Mouse (Mus musculus) neural tube, embryonic 15.5 days (tissue): ENCODE data around the gene Dspp. TPM values are rescaled to one million over a fixed set of nuclear protein-coding genes. Genes with fewer than 3 reads are reported as not detected.

Experiments used
- ATAC-seq: fragments of 200-750 bp; cut with Nextera tagmentation; 2 replicates; pipeline ENCODE4 v1.8.0; 2017; ENCODE audit warnings: mild to moderate bottlenecking, moderate TSS enrichment, moderate library complexity; ENCODE audit not compliant: low FRiP score
- H3K27ac ChIP-seq: fragments of 300-500 bp; sonication (generic); replicated peaks from 2 replicates; pipeline ENCODE4 v1.5.1; 2015; ENCODE audit warnings: mild to moderate bottlenecking, inconsistent platforms
- H3K27me3 ChIP-seq: fragments of 300-500 bp; sonication (generic); replicated peaks from 2 replicates; pipeline ENCODE4 v1.6.1; 2015; ENCODE audit warnings: inconsistent platforms
- H3K36me3 ChIP-seq: fragments of 300-500 bp; sonication (generic); 2 replicates; pipeline ENCODE4 v1.6.1; 2015; ENCODE audit warnings: inconsistent platforms
- H3K4me1 ChIP-seq: fragments of 300-500 bp; sonication (generic); 2 replicates; pipeline ENCODE4 v1.6.1; 2015; ENCODE audit warnings: inconsistent platforms
- H3K4me2 ChIP-seq: fragments of 300-500 bp; sonication (generic); 2 replicates; pipeline ENCODE4 v1.6.1; 2015; ENCODE audit warnings: inconsistent platforms, mild to moderate bottlenecking, moderate library complexity
- H3K4me3 ChIP-seq: fragments of 300-500 bp; sonication (generic); replicated peaks from 2 replicates; pipeline ENCODE4 v1.5.1; 2015; ENCODE audit warnings: mild to moderate bottlenecking, inconsistent platforms
- H3K9ac ChIP-seq: fragments of 300-500 bp; sonication (generic); replicated peaks from 2 replicates; pipeline ENCODE4 v1.6.1; 2015; ENCODE audit warnings: mild to moderate bottlenecking, inconsistent platforms
- H3K9me3 ChIP-seq: fragments of 300-500 bp; sonication (generic); replicated peaks from 2 replicates; pipeline ENCODE4 v1.6.1; 2016; ENCODE audit warnings: inconsistent platforms
- WGBS: fragments of 180-500 bp; shearing (Covaris S2); methylation state at CpG from one replicate; pipeline ENCODE4 v1.1.7; 2015; ENCODE audit warnings: mixed read lengths; 5-methylcytosine and 5-hydroxymethylcytosine counted together
- polyA plus RNA-seq: library from polyadenylated mRNA; unstranded; fragments of >200 nt; fragmentation: Nextera tagmentation; extraction: Ambion mirVana; gene quantifications from 2 replicates; pipeline ENCODE4 v1.2.1, GENCODE M21; 2015

Dspp gene
- polyA plus RNA-seq, 1 experiment from 2014 or later = not detected

- Histone ChIP-seq H3K4me1 (no peaks in the 10 kb centered on the region), H3K36me3 (no peaks in the 10 kb centered on the region), H3K4me2 (no peak overlapping the region), H3K27ac (no peak overlapping the region), H3K27me3 (no peaks in the 10 kb centered on the region), H3K4me3 (no peak overlapping the region), H3K9me3 (no peaks in the 10 kb centered on the region), H3K9ac (no peak overlapping the region)
- no peak for ATAC-seq
- WGBS = 70% methylated on average over 7 of the region's 7 CpGs
These were observed 21.2 kb upstream of the Dspp start for GRCm38 (mm10) chr5:104149349-104149748.

GRCm38 (mm10) chr5:104150196-104150595, 20.3 kb upstream of the Dspp start:
- no peaks in the 10 kb centered on the region for H3K4me1 ChIP-seq
- H3K27me3 ChIP-seq = no peaks in the 10 kb centered on the region
- no peaks in the 10 kb centered on the region for H3K9me3 ChIP-seq
- H3K36me3 ChIP-seq = no peaks in the 10 kb centered on the region
- H3K27ac ChIP-seq = no peak overlapping the region
- H3K9ac ChIP-seq = no peak overlapping the region
- WGBS = 98% methylated on average over 6 of the region's 6 CpGs
- no peak for ATAC-seq
- H3K4me3 ChIP-seq = no peak overlapping the region
- no peak overlapping the region for H3K4me2 ChIP-seq

DNA sequence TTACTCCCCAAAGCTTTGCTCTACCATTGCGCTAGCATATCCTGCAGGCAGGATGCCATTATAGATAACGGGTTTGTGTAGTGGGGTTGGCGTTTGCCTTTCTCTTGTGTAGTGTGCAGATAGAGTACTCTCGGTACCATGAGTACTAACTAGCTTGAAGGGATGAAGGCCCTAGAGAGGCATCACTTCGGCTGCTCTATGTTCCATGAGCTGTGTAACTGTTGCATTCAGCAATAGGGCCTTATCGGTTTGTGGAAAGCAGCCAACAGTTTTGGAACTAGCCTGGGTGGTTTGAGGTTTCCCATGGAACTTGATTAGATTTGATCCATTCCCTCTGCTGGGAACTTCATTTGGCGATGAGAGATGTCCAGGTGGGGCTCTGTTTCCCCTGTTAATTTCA, 12.8 kb upstream of the Dspp start:
- WGBS = 88% methylated on average over 7 of the region's 7 CpGs
- H3K27me3 ChIP-seq = no peaks in the 10 kb centered on the region
- no peaks in the 10 kb centered on the region for H3K36me3 ChIP-seq
- no peak overlapping the region for H3K9ac ChIP-seq
- H3K27ac ChIP-seq = 0 out of 2 replicates have a peak overlapping the region, but pooled peaks have one; percentile 46
- H3K4me3 ChIP-seq = no peak overlapping the region
- no peaks in the 10 kb centered on the region for H3K4me1 ChIP-seq
- no peak for ATAC-seq
- H3K9me3 ChIP-seq = no peaks in the 10 kb centered on the region
- no peak overlapping the region for H3K4me2 ChIP-seq

- no peak overlapping the region for H3K27ac ChIP-seq
- WGBS = 74% methylated on average over 7 of the region's 7 CpGs
- ATAC-seq = peak; percentile 79; the same call in 1 of the 2 replicates
These were observed 12.0 kb upstream of the Dspp start for GRCm38 (mm10) chr5:104158332-104159052.

GRCm38 (mm10) chr5:104160581-104160980, 9.9 kb upstream of the Dspp start:
- Histone ChIP-seq H3K4me3 (no peak overlapping the region), H3K9me3 (no peaks in the 10 kb centered on the region), H3K4me2 (no peak overlapping the region), H3K9ac (no peak overlapping the region), H3K4me1 (no peaks in the 10 kb centered on the region), H3K27me3 (no peaks in the 10 kb centered on the region), H3K36me3 (no peaks in the 10 kb centered on the region), H3K27ac (no peak overlapping the region)
- ATAC-seq = no peak
- WGBS = 88% methylated on average over 3 of the region's 3 CpGs

More at GRCm38 (mm10) chr5:104158332-104159052, 12.0 kb upstream of the Dspp start:
- no peak overlapping the region for H3K4me2 ChIP-seq
- no peak overlapping the region for H3K9ac ChIP-seq
- H3K27me3 ChIP-seq = no peaks in the 10 kb centered on the region
- no peaks in the 10 kb centered on the region for H3K9me3 ChIP-seq
- H3K36me3 ChIP-seq = no peaks in the 10 kb centered on the region
- no peak overlapping the region for H3K4me3 ChIP-seq
- H3K4me1 ChIP-seq = no peaks in the 10 kb centered on the region

DNA sequence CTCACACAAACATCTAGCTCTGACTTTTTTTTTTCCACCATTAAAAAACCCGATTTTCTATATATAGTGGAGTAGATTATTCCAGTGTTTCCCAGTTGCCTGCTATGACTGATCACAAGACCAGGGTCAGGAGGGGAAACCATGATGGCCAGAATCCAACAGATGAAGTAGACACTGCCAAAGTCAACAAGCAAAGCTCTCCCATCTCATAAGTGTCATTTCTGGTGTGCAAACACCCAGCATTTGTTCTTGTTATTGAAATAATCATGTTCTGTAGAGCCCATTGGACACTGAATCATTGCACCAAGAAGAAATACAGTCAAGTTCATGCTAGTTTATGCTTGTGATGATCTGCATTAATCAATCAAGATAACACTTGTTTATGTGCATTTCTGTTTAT, 9.1 kb upstream of the Dspp start:
- no peak for ATAC-seq
- no peaks in the 10 kb centered on the region for H3K4me1 ChIP-seq
- H3K9me3 ChIP-seq = no peaks in the 10 kb centered on the region
- H3K27ac ChIP-seq = no peak overlapping the region
- no peak overlapping the region for H3K9ac ChIP-seq
- no peaks in the 10 kb centered on the region for H3K27me3 ChIP-seq
- no peak overlapping the region for H3K4me2 ChIP-seq
- no peak overlapping the region for H3K4me3 ChIP-seq
- 84% methylated on average over 1 of the region's 1 CpGs for WGBS
- H3K36me3 ChIP-seq = no peaks in the 10 kb centered on the region

DNA sequence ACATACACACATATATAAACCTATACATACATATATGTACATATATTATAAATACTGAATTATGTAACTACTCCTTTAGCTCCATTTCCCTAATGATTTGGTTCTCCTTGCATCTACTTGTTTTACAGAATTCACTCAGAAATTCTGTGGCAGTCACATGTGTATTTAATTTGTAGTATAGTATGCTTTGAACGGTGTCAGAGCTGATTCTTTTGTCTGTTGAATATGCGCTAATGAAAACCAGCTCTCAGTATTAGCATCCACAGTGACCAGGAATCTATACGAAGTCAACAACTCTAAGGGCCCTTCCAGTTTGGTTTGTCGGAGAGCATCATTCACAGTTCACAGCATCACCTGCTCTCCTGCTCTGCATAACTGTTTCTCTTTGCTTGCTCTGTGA, 7.0 kb upstream of the Dspp start:
- Histone ChIP-seq H3K4me3 (no peak overlapping the region), H3K4me1 (no peaks in the 10 kb centered on the region), H3K27me3 (no peaks in the 10 kb centered on the region), H3K9ac (no peak overlapping the region), H3K27ac (no peak overlapping the region), H3K9me3 (no peaks in the 10 kb centered on the region), H3K4me2 (no peak overlapping the region), H3K36me3 (no peaks in the 10 kb centered on the region)
- 87% methylated on average over 4 of the region's 4 CpGs for WGBS
- no peak for ATAC-seq

GRCm38 (mm10) chr5:104173094-104173493, 2.6 kb downstream of the Dspp start:
- H3K36me3 ChIP-seq = no peaks in the 10 kb centered on the region
- no peaks in the 10 kb centered on the region for H3K27me3 ChIP-seq
- 72% methylated on average over 6 of the region's 6 CpGs for WGBS
- H3K9me3 ChIP-seq = no peaks in the 10 kb centered on the region
- H3K4me1 ChIP-seq = no peaks in the 10 kb centered on the region
- H3K4me2 ChIP-seq = no peak overlapping the region
- no peak for ATAC-seq
- no peak overlapping the region for H3K9ac ChIP-seq
- H3K27ac ChIP-seq = no peak overlapping the region
- H3K4me3 ChIP-seq = no peak overlapping the region

- Histone ChIP-seq H3K9me3 (no peaks in the 10 kb centered on the region; the same call in 1 of the 2 replicates), H3K4me1 (no peaks in the 10 kb centered on the region), H3K27ac (no peak overlapping the region), H3K9ac (no peak overlapping the region), H3K4me2 (no peak overlapping the region), H3K27me3 (no peaks in the 10 kb centered on the region), H3K4me3 (no peak overlapping the region), H3K36me3 (no peaks in the 10 kb centered on the region)
- whole genome bisulfite sequencing = 78% methylated on average over 1 of the region's 1 CpGs
- no peak for ATAC-seq
These were observed 13.2 kb downstream of the Dspp start for GRCm38 (mm10) chr5:104183743-104184142.

DNA sequence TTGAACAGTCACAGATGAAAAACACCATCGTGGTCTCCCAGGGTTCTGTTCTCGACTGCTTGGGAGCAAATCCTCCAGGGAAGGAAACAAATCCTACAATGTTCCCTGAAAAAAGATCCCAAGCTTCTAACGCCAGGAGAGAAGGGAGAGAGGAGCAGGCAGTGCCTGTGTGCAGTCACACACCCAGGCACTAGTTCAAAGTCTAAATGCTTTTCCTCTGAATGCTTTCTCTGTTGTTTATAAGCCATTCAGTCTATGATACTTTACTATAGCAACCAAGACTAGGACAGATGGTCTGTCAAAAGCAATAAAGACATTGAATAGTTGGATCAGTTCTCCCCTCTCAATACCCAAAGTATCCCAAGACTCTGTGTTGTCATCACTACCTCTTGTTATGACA, 16.8 kb downstream of the Dspp start:
- no peak overlapping the region for H3K4me2 ChIP-seq
- no peaks in the 10 kb centered on the region for H3K27me3 ChIP-seq
- no peak overlapping the region for H3K27ac ChIP-seq
- H3K9me3 ChIP-seq = no peaks in the 10 kb centered on the region
- no peaks in the 10 kb centered on the region for H3K36me3 ChIP-seq
- H3K4me3 ChIP-seq = no peak overlapping the region
- no peak for ATAC-seq
- no peak overlapping the region for H3K9ac ChIP-seq
- H3K4me1 ChIP-seq = no peaks in the 10 kb centered on the region
- WGBS = 91% methylated on average over 3 of the region's 3 CpGs

- H3K4me3 ChIP-seq = no peak overlapping the region
- no peaks in the 10 kb centered on the region for H3K27me3 ChIP-seq
- H3K4me1 ChIP-seq = no peaks in the 10 kb centered on the region
- ATAC-seq = no peak
- no peaks in the 10 kb centered on the region for H3K36me3 ChIP-seq
- no peak overlapping the region for H3K27ac ChIP-seq
- no peak overlapping the region for H3K9ac ChIP-seq
- 92% methylated on average over 1 of the region's 1 CpGs for WGBS
- H3K4me2 ChIP-seq = no peak overlapping the region
- no peaks in the 10 kb centered on the region for H3K9me3 ChIP-seq
These were observed 24.6 kb downstream of the Dspp start for GRCm38 (mm10) chr5:104195086-104195485.

DNA sequence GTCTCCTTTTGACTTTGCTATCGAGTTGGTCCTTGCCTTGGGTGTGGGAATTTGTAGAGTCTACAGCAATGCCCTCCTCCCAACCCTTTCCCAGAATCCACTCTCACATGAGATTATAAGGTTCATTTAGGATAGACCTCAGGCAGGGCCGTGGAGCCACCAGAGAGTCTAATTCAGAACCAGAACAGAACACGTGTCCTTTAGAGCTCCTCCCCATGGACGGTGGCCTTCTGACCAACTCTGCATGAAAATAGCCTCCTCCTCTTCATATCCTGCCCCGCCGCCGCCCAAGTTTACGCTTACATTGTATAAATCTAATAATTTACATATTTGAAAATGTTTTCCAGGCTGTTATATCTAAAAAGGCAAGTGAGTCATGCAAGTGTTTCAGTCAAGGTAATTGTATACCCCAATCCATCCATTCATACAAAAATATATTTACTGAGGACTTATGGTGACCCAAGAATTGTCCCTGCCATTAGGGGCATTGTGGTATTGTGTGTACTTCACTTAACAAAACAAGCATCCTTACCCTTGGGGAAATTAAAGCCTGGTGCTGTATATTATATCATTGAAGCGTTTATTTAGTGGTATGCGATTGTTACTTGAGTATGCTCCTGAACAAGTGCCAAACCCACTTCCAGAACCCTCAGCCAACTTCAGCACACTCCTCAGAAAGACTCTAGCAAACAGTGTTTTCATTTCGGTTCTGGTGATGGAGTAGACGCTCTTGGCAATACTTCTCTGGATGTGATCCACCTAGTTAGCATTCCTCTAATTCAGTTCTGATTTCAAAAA, 30.8 kb downstream of the Dspp start:
- no peak for ATAC-seq
- no peaks in the 10 kb centered on the region for H3K27me3 ChIP-seq
- H3K36me3 ChIP-seq = no peaks in the 10 kb centered on the region
- H3K4me2 ChIP-seq = no peak overlapping the region
- no peaks in the 10 kb centered on the region for H3K4me1 ChIP-seq
- H3K9me3 ChIP-seq = no peaks in the 10 kb centered on the region
- 91% methylated on average over 12 of the region's 12 CpGs for WGBS
- no peak overlapping the region for H3K27ac ChIP-seq
- no peak overlapping the region for H3K4me3 ChIP-seq
- H3K9ac ChIP-seq = no peak overlapping the region
